Mouse (Mus musculus) heart, postnatal 0 days (tissue): ENCODE measurements around the gene Capns2.

Source experiments
- CTCF ChIP-seq: IDR thresholded peaks from 2 replicates; pipeline ENCODE4 v1.5.1; 2016; ENCODE audit warnings: antibody characterized with exemption, control low read depth, low read depth
- EP300 ChIP-seq: IDR thresholded peaks from 2 replicates; pipeline ENCODE4 v1.6.1; 2016; ENCODE audit warnings: antibody characterized with exemption, low read depth

GRCm38 (mm10) chr8:92906553-92906952 lies 5.3 kb downstream of the Capns2 start:
- TF ChIP-seq CTCF (no peak), EP300 (no peak)
